Mouse (Mus musculus) liver, adult 2 months (tissue): ENCODE results near the gene Ins2.

Experiments
- CTCF ChIP-seq: fragments of 200-500 bp; IDR thresholded peaks from 2 replicates; pipeline ENCODE4 v1.5.1; 2011; ENCODE audit warnings: low read depth, low read length, control low read depth
- POLR2A ChIP-seq: fragments of 200-500 bp; IDR thresholded peaks from 2 replicates; pipeline ENCODE4 v1.6.1; 2011; ENCODE audit warnings: low read length, control low read depth; ENCODE audit not compliant: insufficient read depth; ENCODE audit errors: extremely low read depth

DNA sequence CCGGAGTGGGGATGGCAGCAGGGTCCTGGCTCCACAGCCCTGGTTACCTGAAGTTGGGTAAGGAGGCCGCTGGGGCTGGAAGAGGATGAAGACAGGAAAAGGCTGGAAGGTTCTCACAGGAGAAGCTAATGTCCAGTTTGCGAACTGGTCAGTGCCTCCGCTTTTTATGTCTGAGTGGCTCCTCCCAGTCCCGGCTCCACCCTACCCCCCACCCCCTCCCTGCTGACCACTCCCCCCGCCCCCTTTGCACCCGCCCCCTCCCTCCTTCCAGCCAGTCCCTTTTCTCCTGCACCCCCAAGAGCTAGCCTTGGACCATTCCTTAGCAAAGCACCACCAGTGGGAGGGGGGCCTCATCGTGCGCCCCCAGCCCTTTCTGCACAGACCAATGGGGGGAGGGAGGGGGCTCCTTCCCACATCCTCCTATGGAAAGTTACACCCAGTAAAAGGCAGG lies 85.8 kb downstream of the Ins2 start:
- TF ChIP-seq POLR2A (no peak), CTCF (no peak)
